Mouse (Mus musculus) lung, embryonic 14.5 days (tissue): ENCODE results near the gene Zfp574. TPM values are rescaled to one million over a fixed set of nuclear protein-coding genes. Genes with fewer than 3 reads are reported as not detected.
"Not testable (repeated sequence)": the region's sequence is repeated elsewhere in the genome, so short reads cannot be mapped to it uniquely, and the experiment has no call there.

Experiments
- ATAC-seq: fragments of 200-750 bp; cut with Nextera tagmentation; 2 replicates; pipeline ENCODE4 v1.8.0; 2017; ENCODE audit warnings: mild to moderate bottlenecking, moderate TSS enrichment, moderate library complexity; ENCODE audit not compliant: insufficient read depth
- DNase-seq: peaks from one replicate; pipeline ENCODE4 v3.0.0-alpha.2; 2015
- H3K27ac ChIP-seq: fragments of 300-500 bp; sonication (generic); 2 replicates; pipeline ENCODE4 v1.5.1; 2014; ENCODE audit warnings: low read depth, mild to moderate bottlenecking, moderate library complexity
- H3K27me3 ChIP-seq: fragments of 300-500 bp; sonication (generic); 2 replicates; pipeline ENCODE4 v1.6.1; 2014; ENCODE audit warnings: low read length, control low read depth; ENCODE audit not compliant: insufficient read depth
- H3K36me3 ChIP-seq: fragments of 300-500 bp; sonication (generic); 2 replicates; pipeline ENCODE4 v1.6.1; 2014; ENCODE audit warnings: control low read depth; ENCODE audit not compliant: insufficient read depth
- H3K4me1 ChIP-seq: fragments of 300-500 bp; sonication (generic); 2 replicates; pipeline ENCODE4 v1.6.1; 2014; ENCODE audit warnings: antibody characterized with exemption, control low read depth; ENCODE audit not compliant: insufficient read depth
- H3K4me2 ChIP-seq: fragments of 300-500 bp; sonication (generic); 2 replicates; pipeline ENCODE4 v1.6.1; 2014; ENCODE audit warnings: mild to moderate bottlenecking
- H3K4me3 ChIP-seq: fragments of 300-500 bp; sonication (generic); 2 replicates; pipeline ENCODE4 v1.5.1; 2014; ENCODE audit warnings: low read depth, low read length
- H3K9ac ChIP-seq: fragments of 300-500 bp; sonication (generic); 2 replicates; pipeline ENCODE4 v1.6.1; 2014
- H3K9me3 ChIP-seq: fragments of 300-500 bp; sonication (generic); 2 replicates; pipeline ENCODE4 v1.6.1; 2016; ENCODE audit warnings: low read depth, low read length, control low read depth
- CTCF ChIP-seq: IDR thresholded peaks from 2 replicates; pipeline ENCODE4 v1.5.1; 2016; ENCODE audit warnings: antibody characterized with exemption, low read depth
- WGBS: fragments of 180-500 bp; shearing (Covaris S2); extraction: QIAGEN DNeasy Blood & Tissue Kit; methylation state at CpG from one replicate; pipeline ENCODE4 v1.1.7; 2014; 5-methylcytosine and 5-hydroxymethylcytosine counted together
- polyA plus RNA-seq: library from polyadenylated mRNA; unstranded; fragments of >200 nt; fragmentation: Nextera tagmentation; extraction: Ambion mirVana; gene quantifications from 2 replicates; pipeline ENCODE4 v1.2.1, GENCODE M21; 2014

Gene Zfp574
- polyA plus RNA-seq, 1 experiment from 2014 or later: 30.7 TPM

DNA sequence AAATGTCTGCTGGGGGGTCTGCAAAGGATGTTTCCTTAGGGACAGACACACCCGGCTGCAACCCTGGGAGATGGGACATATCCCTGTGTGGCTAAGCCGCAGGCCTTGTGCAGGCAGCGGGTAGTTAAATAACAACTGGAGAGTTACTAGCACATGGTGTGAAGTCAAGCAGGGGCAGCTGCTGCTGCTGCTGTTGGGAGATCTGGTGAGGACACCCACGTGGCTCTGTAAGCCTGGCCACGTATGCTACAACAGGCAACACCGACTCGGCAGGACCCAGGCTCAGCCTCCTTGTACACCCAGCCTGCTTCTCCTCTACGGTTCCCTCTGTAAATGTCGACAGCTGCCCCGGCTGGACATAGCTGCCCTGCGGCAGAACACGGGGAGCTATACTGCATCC is 30.4 kb upstream of the Zfp574 start:
- H3K4me2 ChIP-seq: no peak overlapping the region
- peaks cover 35% of the 10 kb centered on the region for H3K36me3 ChIP-seq
- no peaks in the 10 kb centered on the region for H3K4me1 ChIP-seq
- ATAC-seq (no peak), DNase-seq (no peak)
- H3K9me3 ChIP-seq: no peaks in the 10 kb centered on the region
- WGBS: 87% methylated on average over 12 of the region's 12 CpGs
- H3K4me3 ChIP-seq: no peak overlapping the region
- no peak for TF ChIP-seq CTCF
- H3K27me3 ChIP-seq: no peaks in the 10 kb centered on the region
- no peak overlapping the region for H3K27ac ChIP-seq
- no peak overlapping the region for H3K9ac ChIP-seq

DNA sequence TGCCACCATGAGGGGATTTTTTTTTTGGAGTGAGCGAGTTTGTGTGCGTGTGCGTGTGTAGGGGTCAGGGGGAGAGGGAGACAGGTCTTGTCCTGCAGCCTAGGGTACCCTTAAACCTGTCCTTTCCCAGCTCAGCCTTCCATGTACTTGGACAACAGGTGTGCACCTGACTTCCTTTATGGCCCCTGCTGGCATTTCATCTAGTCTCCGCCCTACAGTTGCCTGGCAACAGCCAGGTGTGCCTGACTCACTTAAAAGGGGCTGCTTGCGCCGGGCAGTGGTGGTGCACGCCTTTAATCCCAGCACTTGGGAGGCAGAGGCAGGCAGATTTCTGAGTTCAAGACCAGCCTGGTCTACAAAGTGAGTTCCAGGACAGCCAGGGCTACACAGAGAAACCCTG is 27.8 kb upstream of the Zfp574 start:
- not testable (repeated sequence) for H3K9me3 ChIP-seq, H3K4me3 ChIP-seq, H3K27ac ChIP-seq, H3K4me2 ChIP-seq, H3K9ac ChIP-seq, H3K27me3 ChIP-seq, DNase-seq, H3K4me1 ChIP-seq, ATAC-seq
- peaks cover 41% of the 10 kb centered on the region for H3K36me3 ChIP-seq
- WGBS: 87% methylated on average over 7 of the region's 7 CpGs

DNA sequence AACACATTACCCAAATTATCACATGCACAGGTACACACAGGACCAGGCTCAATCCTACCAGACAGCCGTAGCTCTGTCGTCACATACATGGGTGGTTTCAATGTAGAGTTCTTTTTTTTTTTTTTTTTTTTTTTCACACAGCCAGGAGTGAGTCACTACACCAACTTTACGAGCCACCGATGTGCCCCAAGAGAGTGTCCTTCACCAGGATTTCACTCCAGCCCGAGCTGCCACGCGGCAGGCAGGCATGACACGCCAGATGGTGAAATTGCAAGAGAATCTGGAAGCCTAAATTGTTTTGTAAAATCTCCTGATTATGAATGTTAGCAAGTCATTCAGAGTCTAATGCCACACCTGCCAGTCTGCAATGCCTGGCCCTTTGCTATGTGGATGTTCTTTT is 25.0 kb upstream of the Zfp574 start:
- H3K4me1 ChIP-seq: no peaks in the 10 kb centered on the region
- H3K9ac ChIP-seq: no peak overlapping the region
- H3K27me3 ChIP-seq: no peaks in the 10 kb centered on the region
- WGBS: 87% methylated on average over 8 of the region's 8 CpGs
- ATAC-seq (no peak), DNase-seq (no peak)
- H3K4me3 ChIP-seq: no peak overlapping the region
- no peak overlapping the region for H3K27ac ChIP-seq
- H3K9me3 ChIP-seq: no peaks in the 10 kb centered on the region
- TF ChIP-seq CTCF: no peak
- peaks cover 41% of the 10 kb centered on the region for H3K36me3 ChIP-seq
- H3K4me2 ChIP-seq: no peak overlapping the region

DNA sequence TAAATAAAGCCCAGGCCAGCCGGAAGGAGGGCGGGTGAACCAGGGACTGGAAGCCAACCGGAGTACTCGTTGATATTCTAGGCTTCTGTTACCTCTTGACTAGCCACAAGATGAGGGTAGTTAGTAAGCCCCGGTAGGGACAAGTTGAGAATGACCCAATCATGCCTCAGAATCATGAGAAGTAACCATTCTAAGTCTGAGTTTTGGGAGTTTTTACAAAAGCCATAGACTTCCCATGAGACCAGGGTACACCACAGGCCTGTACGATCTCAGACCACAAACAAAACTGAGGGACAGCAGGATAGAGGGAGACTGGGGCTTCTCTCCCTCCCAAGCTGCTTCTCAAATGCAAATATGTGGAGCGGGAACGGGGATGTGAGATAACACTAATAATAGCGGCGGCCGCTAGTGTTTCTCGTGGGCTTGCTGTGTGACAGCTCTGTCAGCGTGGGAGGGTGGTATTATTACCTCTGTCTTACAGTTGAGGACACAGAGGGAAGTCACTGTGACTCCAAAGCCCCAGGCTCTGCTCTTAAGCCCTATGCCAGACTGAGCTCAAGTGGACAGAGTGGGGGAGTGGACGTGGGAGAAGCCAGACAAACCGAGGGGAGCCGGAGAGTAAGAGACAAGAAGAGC is 23.0 kb upstream of the Zfp574 start:
- no peak for ATAC-seq
- H3K4me3 ChIP-seq: no peak overlapping the region
- WGBS: 72% methylated on average over 16 of the region's 16 CpGs
- peaks cover 39% of the 10 kb centered on the region; the same call in 1 of the 2 replicates for H3K36me3 ChIP-seq
- H3K9ac ChIP-seq: no peak overlapping the region
- no peaks in the 10 kb centered on the region for H3K4me1 ChIP-seq
- no peak for TF ChIP-seq CTCF
- no peak overlapping the region for H3K27ac ChIP-seq
- no peak overlapping the region for H3K4me2 ChIP-seq
- DNase-seq: no peak
- no peaks in the 10 kb centered on the region for H3K9me3 ChIP-seq
- no peaks in the 10 kb centered on the region for H3K27me3 ChIP-seq

DNA sequence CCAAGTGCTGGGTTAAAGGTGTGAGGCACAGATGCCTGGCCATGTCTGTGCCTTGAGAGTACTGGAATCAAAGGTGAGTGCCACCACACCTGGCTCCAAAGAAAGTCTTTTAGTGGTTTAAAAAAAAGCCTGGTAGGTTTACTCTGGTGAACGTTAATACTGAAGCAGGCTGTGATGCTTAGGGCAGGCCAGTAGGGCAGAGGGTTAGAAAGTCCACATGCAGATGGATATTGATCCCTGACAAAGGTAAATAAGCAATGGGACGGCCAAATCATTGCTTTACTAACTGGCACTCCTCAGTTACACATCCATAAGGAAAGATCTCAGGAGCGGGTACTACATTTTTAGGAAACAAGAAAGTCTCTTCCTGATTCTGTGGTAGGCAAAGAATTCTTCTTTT is 19.8 kb upstream of the Zfp574 start:
- Histone ChIP-seq H3K27ac (no peak overlapping the region), H3K9ac (no peak overlapping the region), H3K4me3 (no peak overlapping the region), H3K9me3 (no peaks in the 10 kb centered on the region), H3K27me3 (no peaks in the 10 kb centered on the region), H3K36me3 (peaks cover 50% of the 10 kb centered on the region), H3K4me1 (no peaks in the 10 kb centered on the region), H3K4me2 (no peak overlapping the region)
- 71% methylated on average over 3 of the region's 3 CpGs for WGBS
- no peak for DNase-seq
- ATAC-seq: no peak
- TF ChIP-seq CTCF: no peak

DNA sequence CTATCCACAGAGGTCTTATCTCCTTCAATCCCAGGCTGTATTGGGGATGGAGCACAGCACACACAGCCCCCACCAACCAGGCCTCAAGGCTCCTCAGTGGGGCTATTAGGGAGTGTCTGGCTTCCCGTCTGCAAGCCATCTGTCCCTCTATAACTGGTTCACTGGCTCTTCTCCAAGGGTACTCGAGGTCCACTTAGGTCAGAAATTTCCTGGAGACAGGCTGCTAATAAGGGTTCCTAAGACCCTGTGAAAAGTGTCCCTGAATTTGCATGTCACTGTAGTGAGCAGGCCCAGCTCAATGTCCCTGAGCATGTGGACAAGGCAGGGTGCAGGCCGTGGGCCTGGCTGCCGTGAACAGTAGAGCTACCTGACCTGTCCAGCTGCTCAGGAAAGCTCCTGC is 15.4 kb upstream of the Zfp574 start:
- Histone ChIP-seq H3K27ac (no peak overlapping the region), H3K27me3 (no peaks in the 10 kb centered on the region), H3K4me1 (no peaks in the 10 kb centered on the region), H3K36me3 (peaks cover 81% of the 10 kb centered on the region), H3K4me3 (no peak overlapping the region), H3K4me2 (no peak overlapping the region), H3K9me3 (no peaks in the 10 kb centered on the region), H3K9ac (no peak overlapping the region)
- ATAC-seq (no peak), DNase-seq (no peak)
- TF ChIP-seq CTCF: no peak
- 58% methylated on average over 4 of the region's 4 CpGs for WGBS

DNA sequence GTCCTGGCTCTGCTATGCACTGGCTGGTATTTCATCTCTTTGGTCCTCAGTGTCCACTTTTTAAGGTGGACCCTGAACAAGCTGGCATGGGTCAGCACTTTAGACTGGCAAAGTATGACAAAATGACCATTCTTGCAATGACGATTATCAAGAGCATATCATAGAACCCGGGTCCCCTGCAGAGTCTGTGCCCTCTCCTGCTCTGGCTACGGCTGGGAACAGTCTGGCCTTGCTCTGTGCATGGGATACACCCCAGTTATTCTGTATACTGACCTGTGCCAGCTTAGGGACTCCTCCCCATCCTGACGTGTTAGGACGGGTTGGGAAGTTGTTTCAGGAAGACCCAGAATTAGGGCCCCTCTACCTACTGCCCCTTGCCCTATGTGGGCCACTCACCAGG is 14.5 kb upstream of the Zfp574 start:
- no peak overlapping the region for H3K4me2 ChIP-seq
- DNase-seq: no peak
- 87% methylated on average over 5 of the region's 5 CpGs for WGBS
- H3K27me3 ChIP-seq: no peaks in the 10 kb centered on the region
- H3K4me3 ChIP-seq: no peak overlapping the region
- no peak; the same call in 1 of the 2 replicates for ATAC-seq
- no peak overlapping the region for H3K9ac ChIP-seq
- H3K4me1 ChIP-seq: no peaks in the 10 kb centered on the region
- H3K36me3 ChIP-seq: peaks cover 84% of the 10 kb centered on the region
- no peak overlapping the region for H3K27ac ChIP-seq
- no peaks in the 10 kb centered on the region for H3K9me3 ChIP-seq
- TF ChIP-seq CTCF: no peak

DNA sequence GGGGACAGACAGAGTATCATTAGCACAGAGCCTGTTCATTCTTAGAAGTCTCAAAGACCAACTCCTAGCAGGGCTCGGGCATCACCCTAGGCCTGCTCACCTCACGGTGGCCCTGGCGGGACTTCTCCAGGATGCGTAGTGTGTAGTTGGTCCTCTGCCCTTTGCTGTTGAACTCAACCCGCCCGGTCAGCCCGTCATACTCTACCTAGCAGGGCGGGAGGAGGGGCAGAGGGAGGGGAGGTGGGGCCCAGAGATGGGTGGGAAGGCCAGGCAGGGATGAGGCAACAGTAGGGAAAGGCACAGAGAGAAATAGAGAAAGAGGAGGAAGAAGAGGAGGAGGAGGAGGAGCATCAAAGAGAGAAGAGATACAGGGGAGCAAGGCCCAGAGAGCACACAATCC is 14.0 kb upstream of the Zfp574 start:
- Histone ChIP-seq H3K4me2 (no peak overlapping the region), H3K36me3 (peaks cover 81% of the 10 kb centered on the region), H3K27ac (no peak overlapping the region), H3K4me1 (no peaks in the 10 kb centered on the region), H3K4me3 (no peak overlapping the region), H3K9me3 (no peaks in the 10 kb centered on the region), H3K27me3 (no peaks in the 10 kb centered on the region), H3K9ac (no peak overlapping the region)
- TF ChIP-seq CTCF: no peak
- WGBS: 84% methylated on average over 8 of the region's 8 CpGs
- ATAC-seq: no peak
- no peak for DNase-seq
